Mouse (Mus musculus) midbrain, embryonic 13.5 days (tissue): ENCODE measurements at regions not wholly inside any gene's neighbourhood (a gene's known extent, or its start where the extent isn't known, plus 50 kb on each side); places are given as distances from the start of the nearest gene placed in this dataset.

Source experiments
- ATAC-seq: fragments of 200-750 bp; cut with Nextera tagmentation; 2 replicates; pipeline ENCODE4 v1.8.0; 2017; ENCODE audit warnings: mild to moderate bottlenecking, moderate TSS enrichment, moderate library complexity
- H3K27ac ChIP-seq: fragments of 300-500 bp; sonication (generic); 2 replicates; pipeline ENCODE4 v1.5.1; 2015; ENCODE audit warnings: inconsistent platforms, mild to moderate bottlenecking, moderate library complexity
- H3K27me3 ChIP-seq: fragments of 300-500 bp; sonication (generic); 2 replicates; pipeline ENCODE4 v1.6.1; 2015; ENCODE audit warnings: mild to moderate bottlenecking, inconsistent platforms
- H3K36me3 ChIP-seq: fragments of 300-500 bp; sonication (generic); 2 replicates; pipeline ENCODE4 v1.6.1; 2015; ENCODE audit warnings: mild to moderate bottlenecking, inconsistent platforms
- H3K4me1 ChIP-seq: fragments of 300-500 bp; sonication (generic); replicated peaks from 2 replicates; pipeline ENCODE4 v1.6.1; 2015; ENCODE audit warnings: inconsistent platforms
- H3K4me2 ChIP-seq: fragments of 300-500 bp; sonication (generic); replicated peaks from 2 replicates; pipeline ENCODE4 v1.6.1; 2015; ENCODE audit warnings: moderate library complexity, mild to moderate bottlenecking, inconsistent platforms
- H3K4me3 ChIP-seq: fragments of 300-500 bp; sonication (generic); replicated peaks from 2 replicates; pipeline ENCODE4 v1.5.1; 2015; ENCODE audit warnings: mild to moderate bottlenecking, inconsistent platforms
- H3K9ac ChIP-seq: fragments of 300-500 bp; sonication (generic); replicated peaks from 2 replicates; pipeline ENCODE4 v1.6.1; 2015; ENCODE audit warnings: mild to moderate bottlenecking, inconsistent platforms
- H3K9me3 ChIP-seq: fragments of 300-500 bp; sonication (generic); 2 replicates; pipeline ENCODE4 v1.6.1; 2016; ENCODE audit warnings: mild to moderate bottlenecking, inconsistent platforms
- WGBS: fragments of 180-500 bp; shearing (Covaris S2); methylation state at CpG from one replicate; pipeline ENCODE4 v1.1.7; 2015; 5-methylcytosine and 5-hydroxymethylcytosine counted together

DNA sequence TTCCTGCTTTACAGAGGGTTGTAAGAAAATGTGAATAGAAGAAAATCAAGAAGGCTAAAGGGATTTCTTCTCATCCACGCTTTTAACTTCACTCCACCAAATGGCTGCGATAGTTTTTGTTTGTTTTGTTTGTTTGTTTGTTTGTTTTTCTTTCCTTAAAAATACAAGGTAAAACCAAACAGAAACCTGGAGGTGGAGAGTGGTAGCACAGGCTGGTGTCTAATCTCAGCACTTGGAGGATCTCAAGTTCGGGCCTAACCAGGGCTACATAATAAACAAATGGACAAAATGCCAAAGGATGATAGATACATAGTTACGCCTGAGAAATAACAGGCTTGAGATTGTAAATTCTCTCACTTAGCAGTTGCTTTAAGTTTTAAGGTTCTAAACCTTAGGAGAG, 50.8 kb upstream of the Mboat1 start:
- 70% methylated on average over 4 of the region's 4 CpGs for WGBS
- H3K27me3 ChIP-seq, result no peaks in the 10 kb centered on the region
- no peaks in the 10 kb centered on the region for H3K36me3 ChIP-seq
- peaks cover 5% of the 10 kb centered on the region; the same call in 1 of the 2 replicates for H3K4me1 ChIP-seq
- H3K9ac ChIP-seq, result no peak overlapping the region
- H3K27ac ChIP-seq, result no peak overlapping the region
- H3K4me2 ChIP-seq, result no peak overlapping the region
- peak; percentile 43; the same call in 1 of the 2 replicates for ATAC-seq
- H3K9me3 ChIP-seq, result peaks cover 6% of the 10 kb centered on the region; the same call in 1 of the 2 replicates
- H3K4me3 ChIP-seq, result no peak overlapping the region

DNA sequence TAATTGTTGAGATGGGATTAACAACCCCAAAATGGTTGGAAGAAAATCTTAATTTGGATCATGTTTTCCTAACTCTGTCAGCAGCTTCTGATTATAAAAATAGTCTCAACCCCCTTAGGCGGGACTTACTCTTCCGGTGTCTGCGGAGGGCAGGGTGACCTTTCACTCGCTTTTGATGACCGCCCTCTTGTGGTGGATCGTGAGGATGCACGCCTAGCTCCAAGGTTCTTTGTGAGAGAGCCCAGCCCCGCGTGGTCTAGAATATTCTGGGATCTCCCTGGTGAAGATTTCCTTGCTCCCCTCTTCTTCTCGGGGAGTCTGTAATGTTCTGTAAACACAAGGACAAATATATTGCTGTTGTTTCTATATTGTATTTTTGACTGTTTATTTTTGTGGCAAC, 51.3 kb upstream of the Mboat1 start:
- Histone ChIP-seq H3K4me2 (no peak overlapping the region), H3K4me3 (no peak overlapping the region), H3K36me3 (no peaks in the 10 kb centered on the region), H3K27ac (no peak overlapping the region), H3K9ac (no peak overlapping the region), H3K9me3 (peaks cover 6% of the 10 kb centered on the region; the same call in 1 of the 2 replicates), H3K4me1 (peaks cover 5% of the 10 kb centered on the region; the same call in 1 of the 2 replicates), H3K27me3 (no peaks in the 10 kb centered on the region)
- 2% methylated on average over 10 of the region's 10 CpGs for WGBS
- ATAC-seq, result peak; percentile 92

DNA sequence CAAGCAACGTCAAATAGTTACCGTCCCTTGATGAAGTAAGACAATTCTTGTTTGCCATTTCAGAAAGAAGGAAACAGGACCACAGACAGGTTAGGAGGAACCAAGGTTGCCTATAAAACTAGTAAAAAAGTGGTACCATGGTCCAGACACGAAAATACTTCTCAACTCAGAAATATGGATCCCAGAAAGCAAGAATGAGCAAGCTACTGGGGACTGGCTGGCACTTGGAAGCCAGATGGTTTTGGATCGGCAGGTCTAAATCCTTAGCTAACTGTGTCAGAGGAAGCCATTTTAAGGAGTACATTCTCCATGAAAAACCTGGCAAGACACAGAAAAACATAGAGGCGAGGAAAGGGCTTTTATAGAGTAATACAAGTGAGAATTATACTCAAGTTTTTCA, 51.9 kb upstream of the Mboat1 start:
- no peaks in the 10 kb centered on the region for H3K36me3 ChIP-seq
- no peaks in the 10 kb centered on the region for H3K27me3 ChIP-seq
- no peak overlapping the region for H3K4me3 ChIP-seq
- 86% methylated on average over 5 of the region's 5 CpGs for WGBS
- peaks cover 5% of the 10 kb centered on the region; the same call in 1 of the 2 replicates for H3K9me3 ChIP-seq
- H3K4me2 ChIP-seq, result no peak overlapping the region
- H3K27ac ChIP-seq, result no peak overlapping the region
- no peak overlapping the region for H3K9ac ChIP-seq
- ATAC-seq, result no peak
- H3K4me1 ChIP-seq, result peaks cover 5% of the 10 kb centered on the region; the same call in 1 of the 2 replicates

DNA sequence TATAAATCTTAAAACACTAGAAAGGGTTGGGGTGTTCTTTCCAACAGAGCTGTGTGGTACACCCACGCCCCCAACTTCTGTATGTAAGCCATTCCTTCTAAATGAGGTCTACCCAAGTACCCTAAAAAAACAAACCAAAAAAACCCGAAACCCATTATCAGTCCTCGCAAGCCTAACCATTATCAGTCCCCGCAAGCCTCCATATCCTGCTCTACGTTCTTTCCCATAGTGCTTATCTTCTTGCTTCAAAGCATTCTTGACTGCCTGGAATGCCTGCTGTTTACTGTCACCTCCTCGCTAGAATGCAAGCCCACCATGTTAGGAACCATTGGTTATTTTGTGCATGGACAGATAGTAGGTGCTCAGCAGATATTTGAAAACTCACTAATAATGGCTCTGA, 52.3 kb upstream of the Mboat1 start:
- H3K9ac ChIP-seq, result no peak overlapping the region
- no peaks in the 10 kb centered on the region for H3K36me3 ChIP-seq
- H3K4me2 ChIP-seq, result no peak overlapping the region
- no peak overlapping the region for H3K4me3 ChIP-seq
- no peaks in the 10 kb centered on the region for H3K27me3 ChIP-seq
- no peak for ATAC-seq
- no peak overlapping the region for H3K27ac ChIP-seq
- WGBS, result 91% methylated on average over 6 of the region's 6 CpGs
- H3K9me3 ChIP-seq, result 0 out of 2 replicates have a peak, but pooled peaks cover 1% of the 10 kb centered on the region
- peaks cover 5% of the 10 kb centered on the region; the same call in 1 of the 2 replicates for H3K4me1 ChIP-seq

DNA sequence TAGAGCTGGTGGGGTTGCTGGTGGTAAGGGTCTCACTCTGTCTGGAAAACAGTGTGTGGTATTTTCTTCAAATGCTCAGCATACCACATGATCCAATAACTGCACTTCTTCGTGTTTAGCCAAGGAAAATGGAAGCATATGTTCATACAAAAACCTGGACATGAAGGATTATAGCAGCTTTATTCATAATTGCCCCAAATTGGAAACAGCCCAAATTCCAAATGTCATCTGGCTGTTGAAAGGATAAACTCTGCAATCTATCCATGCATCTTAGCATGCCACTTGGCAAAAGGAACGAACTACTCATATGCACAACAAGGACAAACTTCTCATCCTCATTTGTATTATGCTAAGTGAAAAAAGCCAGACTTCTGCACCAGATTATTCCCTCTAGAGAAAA, 53.5 kb upstream of the Mboat1 start:
- Histone ChIP-seq H3K4me1 (peaks cover 5% of the 10 kb centered on the region; the same call in 1 of the 2 replicates), H3K27ac (no peak overlapping the region), H3K27me3 (no peaks in the 10 kb centered on the region), H3K36me3 (no peaks in the 10 kb centered on the region), H3K9ac (no peak overlapping the region), H3K4me2 (no peak overlapping the region), H3K9me3 (no peaks in the 10 kb centered on the region), H3K4me3 (no peak overlapping the region)
- ATAC-seq, result no peak
- 80% methylated on average over 2 of the region's 2 CpGs for WGBS

DNA sequence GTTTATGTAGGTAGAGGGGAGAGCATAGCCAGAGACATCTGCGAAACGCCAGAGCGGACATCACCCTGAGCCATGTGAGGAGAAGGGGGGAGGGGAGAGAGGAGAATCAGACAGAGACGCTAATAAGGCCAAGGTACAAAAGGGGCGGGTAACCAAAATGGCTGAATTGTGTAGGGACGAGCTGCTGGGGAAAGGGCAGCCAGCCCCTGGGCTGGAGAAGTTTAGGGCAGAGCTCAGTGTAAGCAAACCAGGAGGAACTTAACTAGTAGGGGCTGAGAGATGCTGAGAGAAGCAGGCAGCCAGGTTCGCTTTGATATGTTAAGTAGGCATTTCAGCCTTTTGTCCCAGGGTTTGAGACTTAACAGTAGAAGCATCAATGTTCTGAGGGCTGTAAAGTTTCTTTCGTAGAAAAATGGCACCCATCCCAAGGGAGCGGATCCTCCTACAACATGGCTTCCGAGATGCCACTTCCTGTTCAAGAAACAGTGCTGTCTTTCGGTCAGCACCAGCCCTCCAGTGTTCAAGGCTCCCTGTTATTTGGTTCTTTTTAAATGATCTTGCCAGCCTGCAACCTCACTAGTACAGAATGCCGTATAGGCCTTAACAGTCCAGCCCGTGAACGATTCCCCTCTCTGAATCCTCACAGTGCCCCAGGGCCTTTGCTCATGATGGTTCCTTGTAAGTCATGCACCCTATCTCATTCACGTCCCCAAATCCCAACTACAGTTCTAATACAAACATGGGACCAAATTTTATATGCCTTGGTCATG, 55.4 kb upstream of the Mboat1 start:
- no peak overlapping the region for H3K4me2 ChIP-seq
- peak; percentile 53; the same call in 1 of the 2 replicates for ATAC-seq
- no peak overlapping the region for H3K9ac ChIP-seq
- H3K27ac ChIP-seq, result no peak overlapping the region
- H3K27me3 ChIP-seq, result no peaks in the 10 kb centered on the region
- whole genome bisulfite sequencing, result 62% methylated on average over 15 of the region's 15 CpGs
- peaks cover 5% of the 10 kb centered on the region; the same call in 1 of the 2 replicates for H3K4me1 ChIP-seq
- H3K9me3 ChIP-seq, result no peaks in the 10 kb centered on the region
- no peaks in the 10 kb centered on the region for H3K36me3 ChIP-seq
- H3K4me3 ChIP-seq, result no peak overlapping the region

DNA sequence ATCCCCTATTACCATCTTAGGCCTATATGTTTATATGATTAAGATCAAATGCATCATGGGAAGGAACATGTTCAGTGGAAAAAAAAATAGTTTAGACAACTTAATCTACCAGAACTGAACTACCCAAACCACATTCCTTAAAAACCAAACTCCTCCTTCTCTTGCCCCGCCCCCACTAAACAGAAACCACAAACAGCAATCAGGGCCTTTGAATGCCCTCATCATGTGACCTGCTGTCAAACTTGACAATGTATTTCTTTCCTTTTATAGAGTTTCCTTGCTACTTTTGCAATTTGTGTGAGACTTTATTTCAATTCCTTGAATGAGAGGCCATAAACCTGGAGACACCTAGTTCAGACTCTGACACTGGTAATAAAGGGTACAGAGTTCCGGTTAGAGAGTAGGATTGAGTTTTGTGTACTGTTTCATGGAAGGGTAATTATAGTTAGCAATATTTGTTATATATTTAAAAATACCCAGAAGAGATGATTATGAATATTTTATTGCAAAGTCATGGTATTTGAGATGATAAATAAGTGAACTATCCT, 61.7 kb upstream of the Mboat1 start:
- Histone ChIP-seq H3K27ac (no peak overlapping the region), H3K9me3 (no peaks in the 10 kb centered on the region), H3K4me1 (no peaks in the 10 kb centered on the region), H3K9ac (no peak overlapping the region), H3K36me3 (no peaks in the 10 kb centered on the region), H3K4me3 (no peak overlapping the region), H3K27me3 (no peaks in the 10 kb centered on the region), H3K4me2 (no peak overlapping the region)
- WGBS, result 92% methylated on average over 2 of the region's 2 CpGs
- ATAC-seq, result no peak

DNA sequence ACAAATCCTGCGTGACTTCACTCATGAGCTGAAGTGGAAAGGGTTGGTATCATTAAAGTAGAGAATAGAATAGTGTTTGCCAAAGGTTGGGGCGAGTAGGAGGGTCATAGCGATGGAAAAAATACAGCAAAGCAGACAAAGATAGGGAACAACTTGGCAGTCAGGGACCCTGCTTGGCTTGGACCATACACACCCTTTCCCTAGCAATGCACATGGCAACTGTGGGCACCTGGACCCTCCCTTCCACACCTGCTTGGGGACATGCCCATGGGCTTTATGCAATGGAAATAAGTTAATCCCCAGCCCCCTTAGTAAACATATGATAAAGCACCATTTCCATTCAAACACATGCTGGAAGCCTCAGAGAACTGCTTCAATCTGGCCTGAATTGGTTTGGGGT, 62.2 kb upstream of the Mboat1 start:
- no peak overlapping the region for H3K4me3 ChIP-seq
- 85% methylated on average over 3 of the region's 3 CpGs for WGBS
- H3K27me3 ChIP-seq, result no peaks in the 10 kb centered on the region
- no peak overlapping the region for H3K27ac ChIP-seq
- no peaks in the 10 kb centered on the region for H3K4me1 ChIP-seq
- H3K9me3 ChIP-seq, result no peaks in the 10 kb centered on the region
- ATAC-seq, result no peak
- no peak overlapping the region for H3K4me2 ChIP-seq
- no peaks in the 10 kb centered on the region for H3K36me3 ChIP-seq
- H3K9ac ChIP-seq, result no peak overlapping the region

DNA sequence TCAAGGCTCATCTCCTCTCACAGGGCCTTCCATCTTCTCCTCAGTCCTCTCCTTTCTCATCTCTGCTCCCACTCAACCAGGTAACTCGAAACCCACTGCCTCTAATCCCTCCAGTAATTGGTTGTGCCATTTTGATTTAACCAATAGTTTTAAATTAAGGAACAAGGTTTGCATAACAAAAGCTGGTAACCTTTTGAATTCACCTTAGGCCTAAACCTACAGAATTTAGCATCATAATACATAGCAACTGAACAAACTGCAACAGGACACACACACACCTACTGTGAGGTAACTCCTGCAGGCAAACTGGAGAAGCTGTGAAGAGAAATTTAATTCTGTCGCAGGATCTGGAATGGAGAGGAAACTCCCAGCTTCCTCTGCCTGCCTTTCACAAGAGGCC, 66.9 kb upstream of the Mboat1 start:
- no peaks in the 10 kb centered on the region for H3K9me3 ChIP-seq
- H3K4me3 ChIP-seq, result no peak overlapping the region
- no peaks in the 10 kb centered on the region for H3K36me3 ChIP-seq
- H3K4me2 ChIP-seq, result no peak overlapping the region
- no peak overlapping the region for H3K27ac ChIP-seq
- H3K4me1 ChIP-seq, result no peaks in the 10 kb centered on the region
- no peak overlapping the region for H3K9ac ChIP-seq
- 60% methylated on average over 2 of the region's 2 CpGs for WGBS
- no peak for ATAC-seq
- H3K27me3 ChIP-seq, result no peaks in the 10 kb centered on the region

DNA sequence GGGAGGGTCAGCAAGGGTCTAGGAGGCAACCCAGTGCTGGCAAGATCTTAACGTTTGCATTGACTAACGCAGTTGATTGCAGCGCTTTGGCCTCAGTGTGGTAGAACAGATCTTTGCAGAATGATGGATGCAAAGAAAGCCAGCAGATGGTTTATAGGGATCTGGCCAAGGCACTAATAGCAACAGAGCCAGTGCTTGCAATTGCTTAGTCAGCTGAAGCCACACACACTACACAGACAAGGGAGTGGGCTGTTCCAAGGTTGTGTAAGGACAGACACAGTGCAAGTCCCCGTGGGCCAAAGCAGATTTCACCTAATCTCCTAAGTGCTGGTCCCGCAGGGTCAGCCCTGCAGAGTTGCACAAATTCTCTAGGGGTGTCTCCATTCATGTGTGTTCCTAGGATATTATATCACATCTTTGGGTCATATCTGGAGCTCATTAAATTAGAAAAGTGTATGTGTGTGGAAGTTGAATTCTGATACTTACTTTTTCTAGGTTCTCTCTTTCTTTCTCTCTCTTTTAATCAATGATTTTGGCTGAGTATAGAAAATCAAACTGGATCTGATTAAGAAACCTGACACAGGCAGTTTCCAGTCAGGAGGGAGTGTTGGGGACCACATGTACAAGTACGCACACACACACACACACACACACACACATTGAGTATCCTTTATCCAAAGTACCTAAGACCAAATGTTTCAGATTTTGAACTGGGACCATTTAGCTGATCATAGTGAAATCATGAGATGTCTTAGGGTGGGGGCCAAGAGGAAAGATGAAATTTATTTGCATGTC, 68.5 kb upstream of the Mboat1 start:
- Histone ChIP-seq H3K9ac (no peak overlapping the region), H3K4me2 (no peak overlapping the region), H3K27me3 (no peaks in the 10 kb centered on the region), H3K27ac (no peak overlapping the region), H3K36me3 (no peaks in the 10 kb centered on the region), H3K4me3 (no peak overlapping the region), H3K9me3 (no peaks in the 10 kb centered on the region), H3K4me1 (no peaks in the 10 kb centered on the region)
- no peak for ATAC-seq
- 80% methylated on average over 6 of the region's 6 CpGs for WGBS

DNA sequence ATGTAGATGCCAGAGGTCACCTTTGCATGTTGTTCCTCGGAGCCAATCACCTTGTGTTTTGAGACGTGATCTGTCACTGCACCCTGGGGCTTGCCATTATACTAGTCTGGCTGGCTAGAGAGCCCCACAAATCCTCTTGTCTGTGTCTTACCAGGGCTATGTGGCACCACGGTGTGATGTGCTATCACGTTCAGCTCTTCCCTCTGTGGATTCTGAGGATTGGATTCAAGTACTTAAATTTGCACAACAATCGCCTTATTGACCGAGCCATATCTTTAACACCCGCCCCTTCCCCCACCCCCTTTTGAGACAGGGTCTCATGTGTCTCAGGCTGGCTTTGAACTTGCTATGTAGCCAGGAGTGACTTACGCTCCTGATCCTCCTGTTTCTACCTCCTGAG, 70.8 kb upstream of the Mboat1 start:
- Histone ChIP-seq H3K27ac (no peak overlapping the region), H3K36me3 (no peaks in the 10 kb centered on the region), H3K4me1 (no peaks in the 10 kb centered on the region), H3K4me3 (no peak overlapping the region), H3K9ac (no peak overlapping the region), H3K4me2 (no peak overlapping the region), H3K27me3 (no peaks in the 10 kb centered on the region), H3K9me3 (no peaks in the 10 kb centered on the region)
- no peak for ATAC-seq
- WGBS, result 31% methylated on average over 8 of the region's 8 CpGs

DNA sequence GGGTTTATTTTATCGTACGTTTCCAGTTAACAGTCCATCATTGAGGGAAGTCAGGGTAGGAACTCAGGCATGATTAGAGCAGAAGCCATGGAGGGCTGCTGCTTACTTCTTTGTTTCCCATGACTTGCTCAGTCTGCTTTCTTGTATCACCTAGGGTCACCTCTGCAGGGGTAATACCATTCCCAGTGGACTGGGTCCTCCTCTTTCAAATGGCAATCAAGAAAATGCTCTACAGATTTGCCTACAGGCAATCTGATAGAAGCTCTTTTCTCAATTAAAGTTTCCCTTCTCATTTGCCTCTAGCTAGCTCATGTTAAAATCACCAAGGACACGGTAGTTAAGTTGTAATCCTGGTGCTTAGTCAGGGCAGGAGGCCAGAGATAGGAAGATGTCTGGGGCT, 72.5 kb upstream of the Mboat1 start:
- Histone ChIP-seq H3K27ac (no peak overlapping the region), H3K9ac (no peak overlapping the region), H3K4me2 (no peak overlapping the region), H3K9me3 (no peaks in the 10 kb centered on the region), H3K27me3 (no peaks in the 10 kb centered on the region), H3K36me3 (no peaks in the 10 kb centered on the region), H3K4me1 (no peaks in the 10 kb centered on the region), H3K4me3 (no peak overlapping the region)
- 80% methylated on average over 3 of the region's 3 CpGs for WGBS
- ATAC-seq, result no peak
